Mouse (Mus musculus) left cerebral cortex, postnatal 25 days (tissue): Measurements from ENCODE around the gene Fbxo42. TPM values are rescaled to one million over a fixed set of nuclear protein-coding genes. Genes with fewer than 3 reads are reported as not detected.

Source experiments
- DNase-seq, 2 experiments: peaks; one replicate each; pipeline ENCODE4 v3.0.0; 2022; ENCODE audit warnings: low spot score in 2 of 2, mixed read lengths in 1 of 2
- intact Hi-C: fragments of 180-260 bp; cut with DNase I; formaldehyde crosslinking; loops from one replicate; pipeline ENCODE4 v1.15.1; 2025
- total RNA-seq, 2 experiments: library from RNA; stranded (reverse); gene quantifications; 2 replicates each; pipeline ENCODE4 v1.2.3; 2021

Gene Fbxo42
- total RNA-seq = 10 to 100 TPM; 31.4 to 32.3 TPM

GRCm38 (mm10) chr4:141147112-141148008 lies at the start of gene Fbxo42:
Gene Fbxo42 (plus strand): TSS chr4:141147913.
- peak; percentile 93 to 95 for DNase-seq
- intact Hi-C loops = loop anchor here (5.0 to 10.0 kb wide), 2 partner anchors 57 to 125 kb away; no protein-coding TSS in a partner anchor

DNA sequence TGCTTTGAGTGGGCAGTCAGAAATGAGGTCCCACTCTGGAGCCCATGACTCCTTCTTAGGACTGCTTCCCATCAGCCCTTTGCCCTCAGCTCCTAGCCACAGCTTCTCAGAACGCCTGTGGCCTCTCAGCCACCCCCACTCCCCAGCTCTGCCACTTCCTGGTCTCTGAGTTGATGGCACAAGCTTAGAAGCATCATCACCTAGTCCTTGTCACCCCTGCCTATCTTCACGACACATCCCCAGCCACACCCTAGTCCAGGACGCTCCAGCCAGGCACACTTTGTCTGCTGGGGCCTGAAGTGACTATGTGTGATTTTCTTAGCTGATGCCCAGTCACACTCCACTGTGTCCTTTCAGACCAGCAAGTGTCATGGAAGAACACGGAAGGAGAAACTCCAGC lies 48.8 kb upstream of the Fbxo42 start:
- no peak for DNase-seq
- intact Hi-C loops = no loop called here

DNA sequence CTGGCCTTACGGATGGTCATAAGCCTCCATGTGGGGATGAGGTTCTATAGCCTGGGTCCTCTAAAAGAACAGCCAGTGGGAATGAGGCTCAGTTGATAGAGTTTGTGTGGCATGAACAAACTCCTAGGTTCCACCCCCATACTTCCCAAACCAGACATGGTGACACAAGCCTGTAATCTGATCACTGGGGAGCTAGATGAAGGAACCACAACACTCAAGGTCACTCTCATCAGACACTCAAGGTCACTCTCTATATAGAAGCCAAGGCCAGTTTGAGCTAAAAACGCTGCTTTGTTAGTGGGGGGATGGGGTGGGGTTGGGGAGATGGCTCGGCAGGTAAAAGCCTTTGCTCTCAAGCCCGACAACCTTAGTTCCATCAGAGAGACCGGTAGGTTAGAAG lies 47.8 kb upstream of the Fbxo42 start:
- intact Hi-C loops = no loop called here
- no peak for DNase-seq

DNA sequence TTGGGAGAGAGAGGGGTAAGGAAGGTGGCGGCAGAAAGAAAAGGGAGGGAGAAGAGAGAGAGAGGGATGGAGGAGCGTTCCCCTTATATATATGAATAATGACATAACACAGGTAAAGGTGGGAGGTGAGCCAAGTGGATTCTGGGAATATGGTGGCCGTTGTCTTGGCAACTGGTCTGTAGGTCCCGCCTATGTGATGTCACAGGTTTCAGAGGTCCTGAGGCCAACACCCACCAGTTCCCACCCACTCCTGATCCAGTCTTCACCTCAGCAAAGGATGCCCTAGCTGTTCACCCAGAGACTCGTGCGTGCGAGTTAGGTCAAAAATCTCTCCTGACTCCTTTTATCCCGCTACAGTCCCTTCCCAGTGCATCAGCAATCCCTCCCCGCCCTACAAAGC lies 46.4 kb upstream of the Fbxo42 start:
- intact Hi-C loops = no loop called here
- no peak for DNase-seq

DNA sequence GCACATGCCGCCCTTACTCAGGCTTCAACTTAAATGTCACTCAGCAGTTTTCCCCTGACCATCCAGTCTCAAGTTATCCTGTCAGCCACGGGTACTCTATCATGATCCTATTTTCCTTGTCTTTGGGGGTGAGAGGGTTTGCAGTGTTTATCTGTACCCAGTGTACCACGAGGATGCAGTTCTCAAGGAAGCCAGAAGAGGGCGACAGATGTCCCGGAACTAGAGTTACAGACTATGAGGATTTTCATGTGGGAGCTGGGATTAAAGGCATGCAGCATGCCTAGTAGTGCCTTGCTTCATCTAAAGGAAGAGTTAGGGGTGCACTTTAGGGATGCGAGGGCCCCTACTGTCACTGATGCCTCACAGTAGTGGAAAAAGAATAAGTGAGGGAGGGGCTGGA lies 45.9 kb upstream of the Fbxo42 start:
- intact Hi-C loops = no loop called here

DNA sequence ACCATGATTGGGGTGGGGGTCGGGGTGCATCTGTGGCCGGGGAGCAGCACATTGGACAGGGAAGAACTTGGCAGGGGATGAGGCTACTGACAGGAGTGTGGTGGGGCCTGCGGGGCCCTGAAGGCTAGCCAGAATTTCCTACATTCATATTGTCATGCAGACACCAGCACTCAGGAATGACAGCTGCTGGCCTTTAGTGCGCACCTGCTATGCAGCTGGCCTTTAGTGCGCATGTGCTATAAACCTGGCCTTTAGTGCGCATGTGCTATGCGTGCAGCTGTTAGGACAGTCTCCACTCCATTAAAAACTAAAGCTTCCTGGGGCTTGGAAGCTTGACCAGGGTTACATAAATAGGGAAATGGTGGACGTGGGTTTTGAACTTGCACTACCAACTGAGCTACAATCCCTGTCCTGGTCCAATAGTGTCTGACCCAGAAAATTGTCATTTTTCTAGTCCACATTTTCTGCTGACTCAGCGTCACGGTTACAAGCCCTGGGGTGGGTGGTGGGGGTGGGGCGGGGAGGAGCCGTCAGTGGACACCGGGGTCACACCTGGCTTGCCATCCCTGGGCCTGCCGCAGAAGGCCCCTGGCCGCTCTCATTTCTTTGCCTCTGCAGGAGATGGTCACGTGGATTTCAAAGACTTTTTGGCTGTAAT lies 41.1 kb upstream of the Fbxo42 start:
- intact Hi-C loops = no loop called here
- no peak for DNase-seq

More for the DNA sequence above, 45.9 kb upstream of the Fbxo42 start:
- DNase-seq = no peak

DNA sequence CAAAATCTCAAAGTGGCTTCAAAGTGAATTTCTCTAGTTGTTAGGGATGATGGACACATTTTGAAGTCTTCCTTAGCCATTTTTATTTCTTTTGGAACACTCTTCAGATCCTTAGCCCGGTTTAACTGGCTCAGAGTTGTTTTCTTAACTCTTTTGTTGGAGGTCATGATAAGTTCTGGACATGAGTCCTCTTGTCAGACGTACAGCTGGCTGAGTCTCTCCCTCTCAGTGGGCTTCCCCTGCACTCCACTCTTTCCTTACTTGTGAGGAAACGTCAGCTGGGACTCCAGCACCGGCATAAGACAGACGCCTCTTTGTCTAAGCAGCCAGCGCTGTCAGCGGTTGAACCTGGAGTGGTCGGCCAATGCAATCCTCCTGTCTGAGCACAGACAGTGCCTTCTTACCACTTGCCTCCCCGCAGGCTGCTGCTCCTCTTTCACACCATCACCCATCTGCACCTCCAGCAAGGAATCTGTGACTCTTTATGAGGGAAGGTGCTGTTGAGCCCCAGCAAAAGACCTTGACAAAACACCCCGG lies 39.4 kb upstream of the Fbxo42 start:
- intact Hi-C loops = no loop called here
- no peak for DNase-seq

DNA sequence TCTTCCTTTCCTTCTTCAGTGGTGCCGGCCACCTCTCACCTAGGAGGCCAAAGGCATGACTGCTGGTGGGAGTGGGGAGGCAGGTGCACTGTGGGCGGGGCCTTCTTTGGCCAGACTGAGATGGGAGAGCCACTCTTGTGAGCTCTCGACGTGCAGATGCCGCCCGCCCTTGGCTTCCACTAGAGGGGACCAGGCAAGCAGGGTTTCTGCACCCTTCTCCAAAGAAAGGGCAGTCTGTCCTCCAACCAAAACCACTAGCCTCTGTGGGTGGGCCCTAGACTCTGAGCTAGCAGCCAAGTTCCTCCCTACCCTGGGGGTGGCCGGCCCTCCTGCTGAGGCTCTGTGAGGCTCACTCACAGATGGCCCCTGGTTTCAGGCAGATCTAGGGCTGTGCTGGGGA lies 33.9 kb upstream of the Fbxo42 start:
- intact Hi-C loops = no loop called here
- DNase-seq = no peak

GRCm38 (mm10) chr4:141114521-141114981 lies 33.2 kb upstream of the Fbxo42 start:
- intact Hi-C loops = no loop called here
- peak; percentile 32 to 67 for DNase-seq

- no peak for DNase-seq
- intact Hi-C loops = no loop called here
Measured at GRCm38 (mm10) chr4:141115398-141115797, 32.3 kb upstream of the Fbxo42 start.

DNA sequence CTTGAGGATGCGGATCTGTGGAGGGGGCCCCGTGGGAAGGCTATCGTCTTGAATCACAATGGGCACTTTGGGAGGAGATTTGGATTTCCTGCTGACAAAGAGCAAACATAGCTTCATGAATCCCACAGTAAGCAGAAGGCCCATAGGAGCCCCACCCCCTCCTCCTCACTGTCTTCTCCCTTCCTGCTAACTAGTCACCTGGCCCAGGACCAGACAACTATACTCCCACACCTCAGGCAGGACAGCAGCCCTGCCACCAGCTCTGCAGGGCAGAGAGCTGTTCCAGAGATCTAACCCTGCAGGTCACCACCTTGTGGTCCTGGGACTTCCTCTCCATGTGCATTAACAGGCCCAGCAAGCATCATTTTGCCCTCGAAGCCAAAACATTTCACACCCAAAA lies 29.0 kb upstream of the Fbxo42 start:
- intact Hi-C loops = no loop called here
- DNase-seq = no peak

DNA sequence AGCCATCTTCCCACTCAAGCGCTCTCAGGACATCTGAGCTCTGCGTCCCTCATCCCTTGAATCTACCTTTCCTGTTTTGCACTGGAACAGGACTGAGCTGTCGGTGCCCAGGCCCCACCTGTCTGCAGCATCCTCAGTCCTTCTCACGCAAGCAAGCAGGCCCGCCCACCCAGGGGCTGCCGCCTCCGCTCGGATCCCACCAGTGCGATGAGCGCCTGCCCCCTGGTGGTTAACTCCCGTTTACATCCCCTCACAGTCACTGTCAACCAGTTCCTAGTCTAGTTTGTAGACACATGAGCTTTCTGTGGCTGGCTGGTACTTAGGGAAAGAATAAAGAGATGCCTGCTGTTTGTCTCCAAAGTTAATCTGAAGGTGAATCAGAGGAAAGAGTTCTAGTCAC lies 27.0 kb upstream of the Fbxo42 start:
- peak; percentile 61 to 72 for DNase-seq
- intact Hi-C loops = loop anchor here (2.0 kb wide), 1 partner anchor 42 kb away; the partner anchor contains the start of gene Necap2

DNA sequence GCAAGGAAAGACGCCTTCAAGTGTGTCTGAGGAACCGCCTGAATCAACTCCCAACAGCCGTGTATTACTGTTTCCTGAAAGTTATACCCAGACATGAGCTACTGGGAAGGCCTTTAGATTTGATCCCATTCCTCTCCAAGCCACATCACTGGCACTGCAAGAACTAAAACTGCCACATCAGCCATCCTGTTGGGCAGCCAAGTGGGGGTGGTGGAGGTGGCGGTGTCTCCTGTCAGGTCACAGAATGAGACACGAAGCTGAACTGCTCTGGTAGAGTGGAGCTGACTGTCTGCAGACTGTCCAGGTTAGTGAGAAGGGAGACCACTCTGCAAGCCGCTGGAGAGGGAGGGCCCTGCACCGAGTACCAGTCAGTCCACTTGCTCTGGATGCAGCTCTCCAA lies 25.1 kb upstream of the Fbxo42 start:
- no peak for DNase-seq
- intact Hi-C loops = no loop called here

DNA sequence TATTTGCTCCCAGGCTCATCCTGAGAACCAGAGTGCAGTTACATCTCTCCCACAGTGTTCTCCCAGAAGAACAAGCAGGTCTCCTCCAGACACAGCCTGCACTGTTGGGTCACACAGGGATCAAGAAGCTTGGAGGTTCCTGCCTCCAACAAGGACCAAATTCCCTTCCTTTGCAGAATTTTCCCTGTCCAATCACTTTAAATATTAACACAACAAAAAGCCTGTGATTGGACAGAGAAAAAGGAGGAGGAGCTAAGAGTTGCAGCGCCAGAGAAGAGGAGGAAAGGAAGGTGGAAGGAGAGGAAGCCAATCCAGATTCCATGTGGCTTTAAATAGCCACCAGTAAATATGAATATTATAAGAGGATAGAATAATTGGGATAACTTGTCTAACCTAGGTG lies 24.6 kb upstream of the Fbxo42 start:
- DNase-seq = no peak

GRCm38 (mm10) chr4:141129190-141129710 lies 18.5 kb upstream of the Fbxo42 start:
- no peak for DNase-seq
- intact Hi-C loops = no loop called here

More for the DNA sequence above, 24.6 kb upstream of the Fbxo42 start:
- intact Hi-C loops = no loop called here

DNA sequence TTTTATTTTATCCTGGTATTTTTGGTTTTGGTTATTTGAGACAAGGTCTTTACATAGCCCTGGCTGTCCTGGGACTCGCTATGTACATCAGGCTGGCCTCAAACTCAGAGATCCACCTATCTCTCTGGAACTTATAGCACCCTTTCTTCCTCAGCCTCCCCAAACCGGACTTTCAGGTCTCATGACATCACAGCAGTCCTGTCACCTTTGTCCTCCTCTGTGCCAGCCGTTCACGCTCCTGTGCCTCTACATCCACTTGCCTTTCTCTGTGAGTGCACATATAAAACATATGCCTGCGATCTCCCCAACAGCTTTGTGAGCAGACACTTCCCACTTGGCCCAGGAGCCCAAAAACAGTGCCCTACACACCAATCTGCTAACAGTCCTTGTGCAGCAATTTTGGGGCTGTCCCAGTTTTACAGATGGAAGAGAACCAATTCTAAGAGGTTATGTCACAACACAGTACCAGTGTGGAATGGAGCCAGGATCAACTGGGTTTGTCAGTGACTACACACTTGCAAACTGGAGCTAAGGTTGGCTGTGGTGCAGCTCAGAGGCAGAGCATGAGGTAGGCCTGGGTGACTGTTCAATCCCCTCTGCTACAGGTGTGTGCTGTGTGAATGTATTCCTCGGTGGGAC lies 16.9 kb upstream of the Fbxo42 start:
- DNase-seq = peak in 1 of 2 experiments; percentile 62
- intact Hi-C loops = no loop called here

GRCm38 (mm10) chr4:141131531-141132061 lies 16.1 kb upstream of the Fbxo42 start:
- intact Hi-C loops = no loop called here

DNA sequence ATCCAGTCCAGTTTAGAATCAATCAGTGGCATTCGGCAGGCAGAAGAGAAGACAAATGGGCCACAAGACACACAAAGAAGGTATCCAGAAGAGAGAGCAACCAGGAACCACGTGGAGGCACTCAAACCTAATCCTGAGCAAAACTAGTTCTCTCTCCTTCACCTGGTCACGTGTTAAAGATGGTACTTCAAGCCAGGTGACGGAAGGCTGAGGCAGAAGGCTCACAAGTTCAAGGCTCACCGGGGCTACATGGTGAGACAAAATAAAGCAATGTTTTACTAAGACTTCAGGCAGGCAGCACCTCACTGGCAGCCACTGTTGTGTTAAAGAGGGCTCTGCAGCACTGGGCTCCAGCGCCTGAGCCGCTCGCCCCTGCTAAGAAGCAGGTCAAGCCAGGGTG lies 15.5 kb upstream of the Fbxo42 start:
- intact Hi-C loops = no loop called here
- no peak for DNase-seq

More at GRCm38 (mm10) chr4:141131531-141132061, 16.1 kb upstream of the Fbxo42 start:
- no peak for DNase-seq

DNA sequence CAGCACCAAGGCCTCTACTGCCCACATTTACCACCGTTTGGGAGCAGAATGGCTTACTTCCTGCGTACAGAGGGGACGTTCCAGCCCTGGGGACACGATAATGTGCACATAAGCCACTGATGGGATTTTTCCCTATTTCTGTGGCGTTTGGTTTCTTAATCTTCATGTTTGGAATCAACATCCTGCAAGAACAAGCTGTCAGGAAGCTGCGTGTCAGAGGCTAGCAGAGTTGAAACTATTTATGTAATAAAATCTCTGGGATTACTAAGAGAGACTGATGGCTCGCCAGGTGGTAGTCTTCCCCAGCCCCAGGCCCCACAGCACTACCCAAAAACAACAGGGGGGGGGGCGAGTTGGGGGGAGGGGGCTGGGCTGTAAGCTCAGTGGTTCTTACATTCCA lies 14.5 kb upstream of the Fbxo42 start:
- intact Hi-C loops = no loop called here
- DNase-seq = no peak
